Mouse (Mus musculus) ovary, postnatal 36 days (tissue): Measurements from ENCODE around the gene Il12rb1.
A peak's percentile ranks its signal among the peaks of the same experiment; 100 is the strongest.

ENCODE experiments used
- DNase-seq: peaks from one replicate; pipeline ENCODE4 v3.0.0; 2022; ENCODE audit warnings: low spot score, mixed read lengths

The Il12rb1 gene

GRCm38 (mm10) chr8:70831517-70831916, 23.3 kb downstream of the Il12rb1 start:
- no peak for DNase-seq

- no peak for DNase-seq
These were observed 24.1 kb downstream of the Il12rb1 start for GRCm38 (mm10) chr8:70832371-70832770.

- DNase-seq: no peak
These were observed 24.8 kb downstream of the Il12rb1 start for GRCm38 (mm10) chr8:70833018-70833482.

DNA sequence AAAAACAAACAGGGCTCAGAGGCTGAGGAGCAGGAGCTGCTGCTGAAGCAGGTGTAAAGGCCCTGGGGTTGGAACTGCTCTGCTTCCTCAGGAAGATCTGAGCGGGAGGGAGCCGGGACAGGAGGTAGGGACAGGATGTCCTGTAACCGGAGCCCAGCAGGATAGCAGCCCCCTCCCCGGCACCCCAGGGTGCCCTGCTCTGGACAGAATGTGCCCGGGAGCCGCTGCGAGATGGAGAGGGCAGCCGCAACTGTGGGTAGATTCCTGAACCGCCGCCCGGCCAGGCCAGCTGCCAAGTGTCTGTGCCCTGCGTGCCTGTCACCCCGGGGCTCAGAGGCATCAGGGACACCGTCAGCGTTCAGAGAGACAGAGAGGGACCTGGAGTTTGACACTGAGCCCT, 25.3 kb downstream of the Il12rb1 start:
- DNase-seq: peak; percentile 50

DNA sequence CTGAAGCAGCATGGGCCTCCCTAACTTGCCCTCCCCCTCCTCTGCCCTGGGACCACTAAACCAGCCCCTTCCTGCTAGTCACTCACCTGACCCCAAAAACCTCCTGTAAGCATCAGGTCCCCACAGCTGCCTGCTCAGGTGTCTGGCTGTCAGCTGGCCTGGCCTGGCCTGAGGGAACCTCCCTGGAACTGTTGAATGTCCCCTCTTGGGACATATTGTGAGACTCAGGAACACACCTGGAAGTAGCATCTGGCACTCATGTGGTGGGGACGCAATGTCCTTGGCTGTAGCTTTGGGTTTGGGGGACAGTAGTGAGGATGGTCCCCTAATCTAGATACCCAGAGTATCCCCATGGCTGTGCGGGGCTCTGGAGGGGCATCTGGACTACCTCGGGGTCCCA, 25.8 kb downstream of the Il12rb1 start:
- DNase-seq: no peak

DNA sequence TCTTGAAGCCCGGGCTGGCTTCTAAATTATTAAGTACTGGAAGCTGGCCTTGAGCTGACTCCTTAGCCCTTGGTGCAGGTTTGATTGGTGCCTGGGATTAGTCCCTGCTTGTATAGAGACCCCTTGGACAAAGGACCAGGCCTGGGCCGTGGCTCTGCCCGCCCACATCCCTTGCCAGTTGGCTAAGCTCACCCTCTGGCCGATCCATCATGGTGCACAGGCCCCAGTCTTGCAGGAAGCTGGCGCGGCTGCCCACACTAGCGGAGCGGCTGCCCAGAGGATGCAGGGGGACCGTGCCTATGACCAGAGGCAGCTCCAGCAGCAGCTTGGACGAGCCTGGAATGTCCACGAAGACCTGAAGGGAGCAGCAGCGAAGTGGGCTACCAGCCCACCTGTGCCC, 28.4 kb downstream of the Il12rb1 start:
- no peak for DNase-seq

- no peak for DNase-seq
These were observed 30.6 kb downstream of the Il12rb1 start for GRCm38 (mm10) chr8:70838654-70839407.

DNA sequence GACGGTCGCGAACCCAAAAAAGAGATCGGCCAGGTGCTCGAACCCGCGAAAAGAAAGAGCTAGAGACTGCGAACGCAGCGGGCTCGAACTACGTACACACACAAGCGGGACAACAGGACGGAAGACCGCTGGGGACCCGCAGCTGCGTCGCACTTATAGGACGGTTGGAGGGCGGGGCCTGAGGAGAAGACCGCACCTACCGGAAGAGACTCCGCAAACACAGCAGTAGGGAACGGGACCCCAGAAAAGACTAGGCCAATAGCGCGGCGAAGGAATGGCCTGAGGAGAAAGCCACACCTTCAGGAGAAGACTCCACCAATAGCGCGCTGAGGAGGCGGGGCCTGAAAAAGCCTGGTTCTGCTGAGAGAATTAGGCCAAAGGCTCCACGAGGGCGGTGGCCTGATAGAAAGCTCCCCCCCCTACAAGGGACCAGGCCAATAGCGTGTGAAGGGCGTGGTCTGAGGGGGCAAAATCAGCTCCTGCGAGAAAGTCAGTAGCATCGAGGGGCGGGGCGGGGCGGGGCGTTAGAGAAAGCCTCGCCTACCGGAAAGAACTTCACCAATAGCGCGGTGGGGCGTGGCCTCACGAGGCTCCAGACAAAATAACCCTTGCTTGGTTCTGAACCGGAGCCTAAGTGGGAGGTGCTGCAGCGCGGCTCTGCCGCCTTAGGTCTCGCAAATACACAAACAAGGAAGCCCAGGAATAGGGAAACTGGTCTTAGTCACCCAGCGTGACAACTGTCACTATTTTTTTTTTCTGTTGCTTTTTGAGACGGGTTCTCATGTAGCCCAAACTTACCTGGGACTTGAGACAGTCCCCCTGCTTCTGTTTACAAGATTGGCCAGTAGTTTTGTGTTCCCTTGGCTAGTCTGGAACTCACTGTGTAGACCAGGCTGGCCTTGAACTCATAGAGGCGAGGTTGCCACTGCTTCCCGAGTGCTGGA, 31.4 kb downstream of the Il12rb1 start, which contains the start of gene Arrdc2:
TSS of gene Arrdc2 (minus strand) at position 313 of the 944 bp plus-strand sequence.
- peak; percentile 97 for DNase-seq

GRCm38 (mm10) chr8:70840590-70840989, 32.3 kb downstream of the Il12rb1 start:
- no peak for DNase-seq

DNA sequence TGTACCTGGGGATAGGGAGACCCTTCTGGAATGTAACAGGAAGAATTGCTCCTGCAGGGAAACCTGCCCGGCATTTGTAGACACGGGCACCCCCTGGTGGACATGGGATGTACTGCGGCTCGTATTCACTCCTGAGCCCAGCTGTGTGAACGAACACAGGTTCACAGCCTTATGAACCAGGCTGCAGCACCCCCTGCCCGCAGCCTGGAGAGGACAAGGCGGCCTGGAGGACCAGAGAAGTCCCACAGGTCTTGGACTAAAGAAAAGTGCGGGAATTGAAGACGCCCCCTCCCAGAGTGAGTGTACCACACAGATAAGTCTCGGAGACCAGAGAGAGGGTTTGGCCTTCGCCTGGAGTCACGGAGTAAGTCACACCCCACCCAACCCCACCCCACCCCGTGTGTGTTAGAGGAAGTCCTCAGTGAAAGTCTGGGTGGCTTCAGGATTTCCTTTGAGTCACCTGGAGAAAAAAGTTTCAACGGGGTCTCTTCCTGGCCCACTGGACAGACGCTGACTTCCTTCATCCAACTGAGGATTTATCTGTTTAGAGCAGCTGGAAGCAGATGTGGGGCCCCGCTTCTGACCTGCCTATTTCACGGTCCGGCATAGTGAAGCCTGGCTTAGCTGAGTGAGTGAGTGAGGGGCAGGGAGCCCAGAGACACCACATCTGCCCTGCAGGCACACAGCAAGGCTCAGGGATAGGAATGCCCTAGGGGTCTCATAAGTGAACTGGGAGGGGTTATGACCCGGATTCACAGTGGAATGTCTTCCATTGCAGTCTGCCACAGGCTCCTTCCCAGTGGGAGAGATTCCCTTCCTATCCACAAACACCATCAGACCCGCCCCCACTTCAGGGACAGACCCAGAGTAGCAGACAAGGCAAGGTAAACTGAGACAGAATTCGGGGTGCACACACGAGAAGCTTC, 33.2 kb downstream of the Il12rb1 start:
- DNase-seq: peak; percentile 90

GRCm38 (mm10) chr8:70842484-70842883, 34.2 kb downstream of the Il12rb1 start:
- no peak for DNase-seq

DNA sequence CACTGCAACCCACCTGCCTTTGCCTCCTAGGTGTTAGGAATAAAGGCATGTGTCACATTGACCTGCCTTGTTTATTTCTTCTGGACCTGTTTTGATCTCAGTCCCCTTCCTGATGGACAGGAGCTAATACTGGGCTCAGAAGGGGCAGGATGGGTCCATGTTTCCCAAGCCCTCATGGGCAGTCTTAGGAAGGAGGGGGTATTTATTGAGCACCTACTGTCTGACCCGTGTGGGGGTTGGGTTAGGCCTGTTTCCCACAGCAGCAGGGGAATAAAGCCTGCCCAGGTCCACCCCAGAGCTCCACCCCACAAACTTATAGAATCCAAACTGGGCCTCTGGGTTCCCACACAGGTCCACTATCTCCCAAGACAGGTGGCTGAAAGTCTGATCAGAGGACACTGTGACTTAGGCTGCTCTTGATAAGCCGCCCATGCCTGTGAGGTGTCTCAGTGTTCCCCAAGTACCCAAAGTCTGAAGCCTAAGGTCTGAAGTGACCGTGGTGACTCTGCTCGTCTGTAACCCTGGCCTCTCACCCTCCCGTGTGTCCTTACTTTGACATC, 35.0 kb downstream of the Il12rb1 start:
- no peak for DNase-seq

GRCm38 (mm10) chr8:70843941-70844340, 35.7 kb downstream of the Il12rb1 start:
- DNase-seq: no peak

GRCm38 (mm10) chr8:70844523-70844922, 36.3 kb downstream of the Il12rb1 start:
- DNase-seq: peak; percentile 90

GRCm38 (mm10) chr8:70845108-70845507, 36.9 kb downstream of the Il12rb1 start:
- DNase-seq: no peak

GRCm38 (mm10) chr8:70846371-70847154, 38.3 kb downstream of the Il12rb1 start:
- no peak for DNase-seq

- no peak for DNase-seq
These were observed 41.2 kb downstream of the Il12rb1 start for GRCm38 (mm10) chr8:70849333-70849990.

DNA sequence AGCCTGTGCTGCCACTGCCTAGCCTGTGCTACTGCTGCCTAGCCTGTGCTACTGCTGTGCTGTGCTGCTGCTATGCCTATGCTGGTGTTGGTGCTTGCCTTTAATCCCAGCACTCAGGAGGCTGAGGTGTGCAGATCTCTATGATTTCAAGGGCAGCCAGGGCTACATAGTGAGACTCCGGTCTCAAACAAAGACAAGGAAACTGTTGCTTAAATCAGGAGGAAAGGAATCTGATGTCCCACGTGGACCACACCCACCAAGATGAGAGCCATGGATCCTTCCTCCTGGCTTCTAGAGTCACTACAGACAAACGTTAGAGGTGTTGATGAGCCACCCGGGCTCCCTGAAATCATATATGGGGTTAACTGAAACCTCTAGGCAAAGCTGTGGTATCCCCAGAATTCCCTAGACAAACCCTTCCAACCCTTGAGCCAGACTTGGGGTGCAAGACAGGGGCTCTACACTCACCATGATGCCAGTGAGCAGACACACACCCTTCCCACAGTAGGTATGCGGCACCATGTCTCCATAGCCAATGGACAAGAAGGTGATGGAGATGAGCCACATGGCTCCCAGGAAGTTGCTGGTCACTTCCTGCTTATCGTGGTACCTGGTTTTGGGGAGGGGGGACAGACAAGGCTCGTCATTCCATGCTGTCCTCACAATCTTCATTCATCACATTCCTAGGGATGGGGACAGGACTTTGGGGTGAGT, 42.0 kb downstream of the Il12rb1 start:
- DNase-seq: no peak

DNA sequence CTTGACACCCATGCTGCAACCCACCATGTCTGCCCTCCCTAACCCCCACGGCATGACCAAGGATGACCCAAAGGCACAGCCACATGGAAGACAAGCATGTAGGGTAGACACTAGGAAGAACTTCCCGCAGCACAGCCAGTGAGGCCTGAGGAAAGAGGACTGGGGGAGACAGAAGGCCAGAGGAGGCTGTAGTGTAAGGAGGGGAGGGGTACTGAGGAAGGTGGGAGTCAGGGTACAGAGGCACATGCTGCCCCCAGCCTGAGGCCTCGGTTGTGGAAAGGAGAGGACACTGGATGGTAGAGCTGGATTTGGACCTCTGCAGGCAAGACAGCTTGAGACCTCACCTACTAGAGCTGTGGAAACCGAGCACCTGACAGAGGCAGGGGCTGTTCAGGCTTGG, 42.7 kb downstream of the Il12rb1 start:
- no peak for DNase-seq
